Mouse (Mus musculus) bone marrow, adult 2 months (tissue): ENCODE data around the gene H2-DMb1. TPM values are rescaled to one million over a fixed set of nuclear protein-coding genes. Genes with fewer than 3 reads are reported as not detected.
A peak's percentile ranks its signal among the peaks of the same experiment; 100 is the strongest.

ENCODE experiments used
- H3K27ac ChIP-seq: fragments of 200-500 bp; 2 replicates; pipeline ENCODE4 v1.5.1; 2012; ENCODE audit warnings: low read depth, mild to moderate bottlenecking, control low read depth, inconsistent platforms, low read length; ENCODE audit not compliant: control insufficient read depth, poor library complexity, insufficient read depth
- H3K4me1 ChIP-seq: fragments of 200-500 bp; 2 replicates; pipeline ENCODE4 v1.6.1; 2011; ENCODE audit warnings: low read length; ENCODE audit not compliant: control insufficient read depth, insufficient read depth
- H3K4me3 ChIP-seq: fragments of 200-500 bp; replicated peaks from 2 replicates; pipeline ENCODE3; 2011; ENCODE audit warnings: mild to moderate bottlenecking, low read depth, low read length, control low read depth; ENCODE audit not compliant: control insufficient read depth
- CTCF ChIP-seq: fragments of 200-500 bp; IDR thresholded peaks from 2 replicates; pipeline ENCODE4 v1.5.1; 2011; ENCODE audit warnings: low read length, control low read depth; ENCODE audit not compliant: control insufficient read depth, insufficient read depth
- POLR2A ChIP-seq: fragments of 200-500 bp; IDR thresholded peaks from 2 replicates; pipeline ENCODE4 v1.6.1; 2011; ENCODE audit warnings: low read depth, mild to moderate bottlenecking, control low read depth, low read length, borderline replicate concordance; ENCODE audit not compliant: control insufficient read depth
- WGBS: fragments of 180-500 bp; shearing (Covaris S2); methylation state at CpG from one replicate; pipeline ENCODE4 v1.1.7; 2018; 5-methylcytosine and 5-hydroxymethylcytosine counted together
- polyA plus RNA-seq: library from polyadenylated mRNA; stranded (reverse); fragments of >200 nt; gene quantifications from 2 replicates; pipeline ENCODE4 v1.2.4, GENCODE M21; 2011; ENCODE audit warnings: low replicate concordance; ENCODE audit not compliant: missing spikeins, insufficient read depth, insufficient read length

Gene H2-DMb1
- polyA plus RNA-seq, 1 experiment: 59.8 TPM

GRCm38 (mm10) chr17:34114114-34114513 is 38.8 kb upstream of the H2-DMb1 start:
- H3K4me3 ChIP-seq: no peak overlapping the region
- 94% methylated on average over 7 of the region's 7 CpGs for WGBS
- TF ChIP-seq CTCF (no peak), POLR2A (no peak)
- no peaks in the 10 kb centered on the region; the same call in 1 of the 2 replicates for H3K4me1 ChIP-seq
- no peak overlapping the region for H3K27ac ChIP-seq

GRCm38 (mm10) chr17:34116736-34117370 is 36.0 kb upstream of the H2-DMb1 start:
- 20% methylated on average over 7 of the region's 7 CpGs for WGBS
- H3K4me1 ChIP-seq: no peaks in the 10 kb centered on the region; the same call in 1 of the 2 replicates
- H3K27ac ChIP-seq: no peak overlapping the region
- TF ChIP-seq POLR2A: no peak
- TF ChIP-seq CTCF: no peak
- peak overlapping the region; percentile 93 for H3K4me3 ChIP-seq

- Histone ChIP-seq H3K4me3 (peak overlapping the region; percentile 93), H3K4me1 (no peaks in the 10 kb centered on the region; the same call in 1 of the 2 replicates), H3K27ac (peak overlapping the region; percentile 99; the same call in 1 of the 2 replicates)
- 0% methylated on average over 5 of the region's 5 CpGs for WGBS
- TF ChIP-seq CTCF (no peak), POLR2A (no peak)
Observed at GRCm38 (mm10) chr17:34117421-34118112, 35.3 kb upstream of the H2-DMb1 start.

- Histone ChIP-seq H3K4me1 (no peaks in the 10 kb centered on the region; the same call in 1 of the 2 replicates), H3K27ac (peak overlapping the region; percentile 99), H3K4me3 (peak overlapping the region; percentile 93)
- TF ChIP-seq CTCF: no peak
- WGBS: under 1% methylated on average over 67 of the region's 67 CpGs
Observed at GRCm38 (mm10) chr17:34118113-34118872, 34.6 kb upstream of the H2-DMb1 start.

- peak overlapping the region; percentile 93 for H3K4me3 ChIP-seq
- WGBS: under 1% methylated on average over 38 of the region's 38 CpGs
- H3K27ac ChIP-seq: peak overlapping the region; percentile 99
- TF ChIP-seq CTCF (no peak), POLR2A (no peak)
- peaks cover 1% of the 10 kb centered on the region; the same call in 1 of the 2 replicates for H3K4me1 ChIP-seq
Observed at GRCm38 (mm10) chr17:34118873-34119248, 34.0 kb upstream of the H2-DMb1 start.

GRCm38 (mm10) chr17:34119249-34120179 is 33.4 kb upstream of the H2-DMb1 start, which contains the start of gene H2-DMa:
H2-DMa (plus strand) TSS chr17:34119541.
- Histone ChIP-seq H3K4me3 (peak within 1 kb of the TSS; percentile 93), H3K27ac (peak within 1 kb of the TSS; percentile 99), H3K4me1 (peaks cover 3% of the 10 kb centered on the region; the same call in 1 of the 2 replicates)
- WGBS: under 1% methylated on average over 96 of the region's 96 CpGs
- TF ChIP-seq POLR2A (peak; percentile 97), CTCF (no peak)

- TF ChIP-seq POLR2A: peak; percentile 75; the same call in 1 of the 2 replicates
- TF ChIP-seq CTCF: no peak
- WGBS: under 1% methylated on average over 42 of the region's 42 CpGs
- H3K4me3 ChIP-seq: peak overlapping the region; percentile 74
- H3K27ac ChIP-seq: peak overlapping the region; percentile 99
- peaks cover 4% of the 10 kb centered on the region; the same call in 1 of the 2 replicates for H3K4me1 ChIP-seq
Observed at GRCm38 (mm10) chr17:34120180-34120723, 32.6 kb upstream of the H2-DMb1 start.
